Mouse (Mus musculus): ENCODE measurements around the gene Arl15. TPM values are rescaled to one million over a fixed set of nuclear protein-coding genes. Genes with fewer than 3 reads are reported as not detected.

The Arl15 gene
- total and polyA plus RNA-seq, 2 experiments from 2014 or later, result 13.6 to 32.6 TPM

DNA sequence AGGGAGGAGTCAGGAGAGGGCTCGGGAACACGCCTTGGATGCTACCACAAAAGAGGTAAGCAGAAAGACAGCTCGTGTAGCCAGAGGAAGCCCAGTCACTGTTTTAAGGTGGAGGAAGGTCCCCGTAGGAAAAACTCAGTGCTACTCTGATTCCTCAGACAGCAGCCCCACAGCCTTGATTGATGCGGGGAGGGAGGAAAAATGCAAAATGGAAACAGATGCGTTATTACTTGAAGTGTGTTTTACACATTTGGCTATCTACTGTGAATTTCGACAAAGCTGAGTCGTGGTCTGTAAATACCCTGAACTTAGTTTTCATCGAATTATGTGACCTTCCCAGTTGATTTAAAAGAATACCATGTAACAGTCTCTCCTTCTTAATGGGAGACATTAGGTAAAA, 296.9 kb downstream of the Arl15 start:
- no peak for DNase-seq (ENCODE audit: low spot score)
- no peak for TF ChIP-seq CTCF (IDR thresholded peaks at IDR 0.05; ENCODE audit: low read depth)
- ATAC-seq, result no peak
- H3K4me1 ChIP-seq (ENCODE audit: insufficient read depth, low read length), result no peaks in the 10 kb centered on the region
- no peaks in the 10 kb centered on the region for H3K9me3 ChIP-seq (ENCODE audit: low read length)
- no peak overlapping the region for H3K4me3 ChIP-seq (ENCODE audit: low read length)
- H3K36me3 ChIP-seq (ENCODE audit: insufficient read depth, low read length), result no peaks in the 10 kb centered on the region
- H3K9ac ChIP-seq (replicated peaks; ENCODE audit: low read length), result no peak overlapping the region
- 84% methylated on average over 9 of the region's 9 CpGs for WGBS
- no peak overlapping the region for H3K27ac ChIP-seq
- no peaks in the 10 kb centered on the region for H3K27me3 ChIP-seq (ENCODE audit: insufficient read depth, low read length)
- H3K4me2 ChIP-seq (ENCODE audit: low read depth, low read length), result no peak overlapping the region

- DNase-seq (ENCODE audit: low spot score), result no peak
- Histone ChIP-seq H3K4me1 (ENCODE audit: insufficient read depth, low read length) (no peaks in the 10 kb centered on the region), H3K27ac (no peak overlapping the region), H3K4me3 (ENCODE audit: low read length) (no peak overlapping the region), H3K9me3 (ENCODE audit: low read length) (no peaks in the 10 kb centered on the region), H3K9ac (replicated peaks; ENCODE audit: low read length) (no peak overlapping the region), H3K27me3 (ENCODE audit: insufficient read depth, low read length) (no peaks in the 10 kb centered on the region), H3K4me2 (ENCODE audit: low read depth, low read length) (no peak overlapping the region), H3K36me3 (ENCODE audit: insufficient read depth, low read length) (no peaks in the 10 kb centered on the region)
- TF ChIP-seq CTCF (IDR thresholded peaks at IDR 0.05; ENCODE audit: low read depth), result no peak
- no peak for ATAC-seq
- 81% methylated on average over 7 of the region's 7 CpGs for WGBS
Observed at GRCm38 (mm10) chr13:114094151-114094875, 300.0 kb downstream of the Arl15 start.

GRCm38 (mm10) chr13:114095440-114095839, 301.1 kb downstream of the Arl15 start:
- 92% methylated on average over 4 of the region's 4 CpGs for whole genome bisulfite sequencing

DNA sequence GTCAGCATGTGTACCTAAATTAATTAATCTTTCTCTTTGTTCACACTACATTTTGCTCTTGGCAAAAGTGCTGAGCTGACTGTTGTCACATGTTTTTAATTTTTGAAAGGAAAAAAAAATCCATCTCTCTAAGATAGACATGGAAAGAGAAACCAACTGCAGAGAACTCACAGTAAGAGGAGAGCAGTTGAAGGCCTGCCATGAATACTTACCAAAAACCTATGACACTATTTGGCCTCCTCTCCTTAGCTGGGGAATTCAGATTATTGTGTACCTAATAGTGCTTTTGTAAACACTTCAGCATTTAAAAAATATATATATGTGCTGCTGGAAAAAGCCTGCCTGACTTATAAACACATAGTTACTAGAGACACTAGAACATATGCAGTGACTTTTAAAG, 302.1 kb downstream of the Arl15 start:
- no peak for DNase-seq (ENCODE audit: low spot score)
- Histone ChIP-seq H3K9me3 (ENCODE audit: low read length) (no peaks in the 10 kb centered on the region), H3K4me3 (ENCODE audit: low read length) (no peak overlapping the region), H3K4me1 (ENCODE audit: insufficient read depth, low read length) (no peaks in the 10 kb centered on the region), H3K27ac (no peak overlapping the region), H3K9ac (replicated peaks; ENCODE audit: low read length) (no peak overlapping the region), H3K36me3 (ENCODE audit: insufficient read depth, low read length) (no peaks in the 10 kb centered on the region), H3K4me2 (ENCODE audit: low read depth, low read length) (no peak overlapping the region), H3K27me3 (ENCODE audit: insufficient read depth, low read length) (no peaks in the 10 kb centered on the region)
- ATAC-seq, result no peak
- no peak for TF ChIP-seq CTCF (IDR thresholded peaks at IDR 0.05; ENCODE audit: low read depth)

More at GRCm38 (mm10) chr13:114095440-114095839, 301.1 kb downstream of the Arl15 start:
- Histone ChIP-seq H3K27ac (no peak overlapping the region), H3K4me1 (ENCODE audit: insufficient read depth, low read length) (no peaks in the 10 kb centered on the region), H3K27me3 (ENCODE audit: insufficient read depth, low read length) (no peaks in the 10 kb centered on the region), H3K9ac (replicated peaks; ENCODE audit: low read length) (no peak overlapping the region), H3K36me3 (ENCODE audit: insufficient read depth, low read length) (no peaks in the 10 kb centered on the region), H3K9me3 (ENCODE audit: low read length) (no peaks in the 10 kb centered on the region), H3K4me2 (ENCODE audit: low read depth, low read length) (no peak overlapping the region), H3K4me3 (ENCODE audit: low read length) (no peak overlapping the region)
- ATAC-seq, result no peak
- no peak for TF ChIP-seq CTCF (IDR thresholded peaks at IDR 0.05; ENCODE audit: low read depth)
- no peak for DNase-seq (ENCODE audit: low spot score)

GRCm38 (mm10) chr13:114101155-114101554, 306.9 kb downstream of the Arl15 start:
- WGBS, result 77% methylated on average over 5 of the region's 5 CpGs
- no peaks in the 10 kb centered on the region for H3K9me3 ChIP-seq (ENCODE audit: low read length)
- H3K4me3 ChIP-seq (ENCODE audit: low read length), result no peak overlapping the region
- no peak overlapping the region for H3K27ac ChIP-seq
- TF ChIP-seq CTCF (IDR thresholded peaks at IDR 0.05; ENCODE audit: low read depth), result no peak
- H3K4me2 ChIP-seq (ENCODE audit: low read depth, low read length), result no peak overlapping the region
- H3K36me3 ChIP-seq (ENCODE audit: insufficient read depth, low read length), result no peaks in the 10 kb centered on the region
- no peak for DNase-seq (ENCODE audit: low spot score)
- H3K9ac ChIP-seq (replicated peaks; ENCODE audit: low read length), result no peak overlapping the region
- ATAC-seq, result no peak
- H3K4me1 ChIP-seq (ENCODE audit: insufficient read depth, low read length), result no peaks in the 10 kb centered on the region
- no peaks in the 10 kb centered on the region for H3K27me3 ChIP-seq (ENCODE audit: insufficient read depth, low read length)

DNA sequence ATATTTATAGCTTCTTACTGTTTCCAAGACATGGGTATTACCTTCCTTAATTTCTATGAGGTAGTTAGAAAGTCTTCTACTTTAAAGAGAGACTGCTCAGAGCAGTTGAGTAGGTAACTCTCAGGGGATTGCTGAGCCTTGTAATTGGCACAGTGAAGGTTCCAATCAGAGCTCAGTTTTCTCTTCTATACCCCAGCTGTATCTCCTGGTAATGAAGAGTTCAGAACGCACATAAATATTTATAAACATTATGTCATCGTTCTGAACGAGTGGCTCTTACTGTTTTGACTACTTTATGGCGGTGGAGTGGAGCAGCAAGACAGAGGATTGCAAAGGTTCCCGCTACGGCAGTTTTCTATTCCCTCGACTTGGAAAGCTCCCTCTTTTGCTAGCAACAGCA, 311.8 kb downstream of the Arl15 start:
- Histone ChIP-seq H3K36me3 (ENCODE audit: insufficient read depth, low read length) (no peaks in the 10 kb centered on the region), H3K4me3 (ENCODE audit: low read length) (no peak overlapping the region), H3K27ac (no peak overlapping the region), H3K4me2 (ENCODE audit: low read depth, low read length) (no peak overlapping the region), H3K4me1 (ENCODE audit: insufficient read depth, low read length) (no peaks in the 10 kb centered on the region), H3K9me3 (ENCODE audit: low read length) (no peaks in the 10 kb centered on the region), H3K9ac (replicated peaks; ENCODE audit: low read length) (no peak overlapping the region), H3K27me3 (ENCODE audit: insufficient read depth, low read length) (no peaks in the 10 kb centered on the region)
- TF ChIP-seq CTCF (IDR thresholded peaks at IDR 0.05; ENCODE audit: low read depth), result no peak
- DNase-seq (ENCODE audit: low spot score) (no peak), ATAC-seq (no peak)
- 46% methylated on average over 7 of the region's 7 CpGs for WGBS

DNA sequence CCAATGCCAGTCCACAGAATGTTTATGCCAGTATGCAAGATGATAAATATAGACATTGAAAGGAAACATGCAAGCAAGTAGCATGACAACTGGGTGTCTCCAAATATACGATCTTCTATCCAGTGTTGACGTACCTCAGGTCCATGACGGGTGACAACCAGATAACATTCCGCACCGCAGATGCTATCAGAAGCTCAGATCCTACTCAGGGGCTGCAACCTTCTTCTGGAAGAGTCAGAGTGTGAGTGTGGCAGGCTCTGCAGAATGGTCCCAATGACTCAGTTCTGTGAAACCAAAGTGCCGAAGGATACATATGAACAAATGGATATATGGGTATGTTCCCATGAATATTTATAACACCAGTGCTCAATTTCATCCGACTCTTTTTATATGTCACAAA, 313.2 kb downstream of the Arl15 start:
- H3K27me3 ChIP-seq (ENCODE audit: insufficient read depth, low read length), result no peaks in the 10 kb centered on the region
- 92% methylated on average over 7 of the region's 7 CpGs for WGBS
- no peak for TF ChIP-seq CTCF (IDR thresholded peaks at IDR 0.05; ENCODE audit: low read depth)
- no peaks in the 10 kb centered on the region for H3K4me1 ChIP-seq (ENCODE audit: insufficient read depth, low read length)
- H3K9me3 ChIP-seq (ENCODE audit: low read length), result no peaks in the 10 kb centered on the region
- no peak overlapping the region for H3K4me2 ChIP-seq (ENCODE audit: low read depth, low read length)
- no peak overlapping the region for H3K27ac ChIP-seq
- DNase-seq (ENCODE audit: low spot score), result no peak
- no peak for ATAC-seq
- H3K4me3 ChIP-seq (ENCODE audit: low read length), result no peak overlapping the region
- no peaks in the 10 kb centered on the region for H3K36me3 ChIP-seq (ENCODE audit: insufficient read depth, low read length)
- no peak overlapping the region for H3K9ac ChIP-seq (replicated peaks; ENCODE audit: low read length)

Measured in hindbrain, postnatal 0 days (tissue).